Mouse (Mus musculus): ENCODE results near the gene Olfr350. TPM values are rescaled to one million over a fixed set of nuclear protein-coding genes. Genes with fewer than 3 reads are reported as not detected.

Gene Olfr350
- total RNA-seq (2021) = not detected

DNA sequence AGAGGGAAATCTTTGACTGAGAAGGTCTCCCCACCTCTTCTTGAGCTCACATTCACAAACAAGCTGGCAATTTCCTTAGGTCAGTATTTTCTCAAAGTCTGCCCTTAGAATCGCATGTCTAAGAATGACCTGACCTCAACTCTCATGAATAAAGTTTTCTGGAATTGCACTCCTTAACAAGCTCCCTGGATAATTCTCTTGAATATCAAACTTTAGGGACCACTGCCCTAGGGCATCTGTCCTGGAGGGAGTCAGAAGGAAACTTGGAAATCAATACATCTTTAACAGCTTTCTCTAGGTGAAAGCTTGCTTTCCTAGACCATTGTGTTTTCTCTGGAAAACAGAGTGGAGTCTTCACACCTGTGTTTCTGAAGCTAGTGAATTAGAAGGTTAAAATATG, at the start of gene Olfr350:
Gene Olfr350, plus strand, starts transcription at position 301 of the 400 bp plus-strand sequence.
- intact Hi-C loops (cut with DNase I) = no loop called here
- DNase-seq = no peak

DNA sequence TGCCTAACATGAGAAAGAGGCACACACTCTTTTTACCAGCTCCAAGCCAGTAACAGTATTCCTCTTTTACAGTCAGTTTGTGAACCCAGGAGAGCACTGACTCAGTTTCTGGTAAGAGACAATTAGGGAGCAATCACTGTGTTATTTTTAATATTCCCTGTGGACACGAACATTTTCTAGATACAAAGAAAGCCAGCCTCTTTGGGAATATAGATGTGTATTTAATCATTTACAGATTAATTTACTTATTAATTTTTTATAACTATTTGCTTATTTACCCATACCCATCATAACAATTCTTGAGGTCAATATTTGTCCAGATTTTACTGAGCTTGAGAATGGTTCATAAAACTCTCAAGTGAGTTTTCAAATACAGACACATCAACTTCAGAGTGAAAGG, 29.2 kb upstream of the Olfr350 start, which contains the start of gene Olfr3:
Gene Olfr3, minus strand, starts transcription at position 101 of the 400 bp plus-strand sequence.
- no peak for DNase-seq
- intact Hi-C loops (cut with DNase I) = no loop called here

DNA sequence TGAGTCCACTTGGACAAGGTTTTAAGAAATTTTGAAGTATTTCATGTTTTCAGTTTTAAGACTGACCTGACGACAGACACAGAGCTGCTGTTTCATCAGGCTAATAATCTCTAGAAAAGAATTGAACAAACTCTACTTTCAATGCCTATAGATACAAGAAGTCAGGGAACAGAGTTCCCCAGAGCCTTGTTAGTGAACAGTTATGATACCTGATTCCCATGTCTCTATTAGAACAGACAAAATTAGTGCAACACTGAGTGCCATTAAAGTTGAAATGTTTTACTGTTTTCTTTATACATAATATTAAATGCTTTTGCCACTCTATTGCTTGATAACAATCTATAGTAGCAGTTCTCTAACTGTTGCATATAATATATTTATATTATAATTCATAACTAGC, 16.4 kb downstream of the Olfr350 start, which contains the start of gene Olfr351:
Gene Olfr351, minus strand, starts transcription at position 101 of the 400 bp plus-strand sequence.
- no peak for DNase-seq
- intact Hi-C loops (cut with DNase I) = no loop called here

DNA sequence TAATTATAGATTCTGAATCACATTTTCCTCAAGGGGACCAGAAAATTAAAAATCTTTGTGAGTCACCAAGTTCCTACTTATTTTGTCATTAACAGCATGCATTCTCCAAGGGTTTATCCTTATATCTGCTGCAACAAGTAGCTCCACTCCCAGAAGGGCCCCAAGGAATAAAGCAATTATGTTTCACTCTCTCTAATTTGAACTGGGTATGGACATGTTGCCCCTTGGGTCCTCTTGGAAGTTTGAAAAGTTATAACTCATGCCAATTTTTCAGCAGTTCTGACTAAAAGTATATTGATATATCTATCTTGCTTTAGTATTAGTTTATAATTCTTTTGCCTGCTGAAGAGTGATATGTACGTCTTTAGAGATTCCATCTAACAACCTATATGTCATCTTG, 22.1 kb downstream of the Olfr350 start, which contains the start of gene Olfr352:
Gene Olfr352, plus strand, starts transcription at position 301 of the 400 bp plus-strand sequence.
- no peak for DNase-seq
- intact Hi-C loops (cut with DNase I) = no loop called here

DNA sequence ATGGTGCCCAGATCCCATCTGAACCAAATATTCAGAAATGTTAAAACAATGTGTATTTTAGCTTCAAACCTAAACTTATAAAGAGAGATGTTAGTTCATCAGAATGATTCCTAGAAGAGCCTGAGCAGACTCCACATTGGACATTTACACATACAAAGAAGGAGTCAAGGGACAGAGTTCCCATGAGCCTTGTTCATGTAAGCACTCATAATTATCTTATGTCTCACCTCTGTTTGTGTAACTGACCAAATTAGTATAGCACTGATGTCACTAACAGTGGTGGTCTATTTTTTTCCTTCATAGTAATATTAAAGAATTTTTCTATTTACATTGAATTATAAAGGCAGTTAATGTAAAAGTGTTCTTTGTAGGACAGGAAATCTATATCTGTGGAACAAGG, 46.7 kb downstream of the Olfr350 start, which contains the start of gene Olfr353:
Gene Olfr353, minus strand, starts transcription at position 101 of the 400 bp plus-strand sequence.
- intact Hi-C loops (cut with DNase I) = no loop called here
- DNase-seq = no peak

DNA sequence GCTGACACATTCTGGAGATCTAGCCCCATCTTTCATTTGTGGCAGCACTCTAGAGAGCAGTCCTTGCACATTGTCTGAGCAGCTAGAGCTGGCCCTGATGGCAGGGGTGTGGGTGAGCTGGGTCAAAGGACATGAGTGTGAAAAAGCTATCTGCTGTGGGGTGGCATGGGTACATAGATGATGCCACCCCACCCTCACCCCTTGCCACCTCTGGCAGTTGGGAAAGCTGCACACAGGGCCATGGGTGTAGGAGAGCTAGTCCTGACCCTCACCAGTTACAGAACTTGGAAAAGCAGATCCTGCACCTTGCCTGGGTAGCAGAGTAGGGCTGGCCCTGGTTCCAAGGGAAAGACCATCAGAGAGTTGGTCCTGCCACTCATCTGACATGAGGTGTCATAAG, 51.0 kb downstream of the Olfr350 start:
- DNase-seq = no peak
- intact Hi-C loops (cut with DNase I) = no loop called here

Other genes with a start within 250 kb of the Olfr350 start
- not detected for gene Olfr345, start 206.3 kb upstream of the Olfr350 start, total RNA-seq (2021)
- not detected for gene Olfr346, start 160.5 kb upstream of the Olfr350 start, total RNA-seq (2021)
- not detected for gene Olfr347, start 114.4 kb upstream of the Olfr350 start, total RNA-seq (2021)
- not detected for gene Olfr348, start 62.0 kb upstream of the Olfr350 start, total RNA-seq (2021)
- not detected for gene Olfr50, start 55.8 kb upstream of the Olfr350 start, total RNA-seq (2021)
- not detected for gene Olfr3, start 29.3 kb upstream of the Olfr350 start, total RNA-seq (2021)
- not detected for gene Olfr351, start 16.4 kb downstream of the Olfr350 start, total RNA-seq (2021)
- gene Olfr352, start 22.1 kb downstream of the Olfr350 start, total RNA-seq (2021) = not detected
- not detected for gene Olfr353, start 46.6 kb downstream of the Olfr350 start, total RNA-seq (2021)
- not detected for gene Olfr354, start 59.4 kb downstream of the Olfr350 start, total RNA-seq (2021)
- not detected for gene Olfr355, start 82.6 kb downstream of the Olfr350 start, total RNA-seq (2021)
- gene Olfr356, start 90.8 kb downstream of the Olfr350 start, total RNA-seq (2021) = not detected
- not detected for gene Olfr357, start 147.5 kb downstream of the Olfr350 start, total RNA-seq (2021)
- gene Olfr358, start 163.0 kb downstream of the Olfr350 start, total RNA-seq (2021) = not detected
- gene Olfr360, start 219.4 kb downstream of the Olfr350 start, total RNA-seq (2021) = not detected
- gene Olfr361, start 243.0 kb downstream of the Olfr350 start, total RNA-seq (2021) = not detected

Data from heart, postnatal 36 days (tissue).